Mouse (Mus musculus): ENCODE data around the gene Izumo4.

Izumo4 gene

DNA sequence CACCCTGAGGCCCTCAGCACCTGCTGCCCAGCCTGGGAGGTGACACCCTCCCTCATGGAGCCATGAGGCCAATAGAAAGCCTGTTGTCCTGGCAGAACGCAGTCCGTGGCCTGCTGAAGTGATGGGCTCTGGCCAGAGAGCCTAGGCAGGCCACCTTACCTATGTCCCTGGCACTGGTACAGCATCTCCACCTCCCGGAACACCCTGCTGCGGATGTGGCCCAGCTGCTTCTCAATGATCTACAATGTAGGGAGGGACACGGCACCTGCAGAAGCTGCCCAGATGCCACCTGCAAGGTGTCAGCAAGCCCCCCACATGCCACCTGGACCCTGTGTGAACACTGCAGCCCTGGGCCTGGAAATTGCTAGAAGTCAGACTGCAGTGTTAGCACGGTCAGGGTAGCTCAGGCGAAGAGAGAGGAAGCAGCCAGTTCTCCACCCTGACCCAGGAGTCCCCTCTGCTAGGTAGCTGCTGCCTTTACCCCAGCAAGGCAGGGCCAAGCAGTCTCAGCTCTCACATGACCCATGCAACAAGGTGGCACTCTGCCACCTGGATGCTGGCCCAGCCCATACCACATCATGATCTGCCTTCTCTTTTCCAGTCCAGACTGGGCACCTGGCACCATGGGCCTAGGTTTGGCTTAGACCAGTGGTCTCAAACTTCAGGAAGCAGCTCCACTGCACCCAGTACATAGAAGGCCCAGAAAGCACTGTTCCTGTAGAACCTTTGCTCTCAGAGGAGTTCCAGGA lies 32.1 kb upstream of the Izumo4 start:
- in situ Hi-C loops (cut with MboI, MseI) = no loop called here

DNA sequence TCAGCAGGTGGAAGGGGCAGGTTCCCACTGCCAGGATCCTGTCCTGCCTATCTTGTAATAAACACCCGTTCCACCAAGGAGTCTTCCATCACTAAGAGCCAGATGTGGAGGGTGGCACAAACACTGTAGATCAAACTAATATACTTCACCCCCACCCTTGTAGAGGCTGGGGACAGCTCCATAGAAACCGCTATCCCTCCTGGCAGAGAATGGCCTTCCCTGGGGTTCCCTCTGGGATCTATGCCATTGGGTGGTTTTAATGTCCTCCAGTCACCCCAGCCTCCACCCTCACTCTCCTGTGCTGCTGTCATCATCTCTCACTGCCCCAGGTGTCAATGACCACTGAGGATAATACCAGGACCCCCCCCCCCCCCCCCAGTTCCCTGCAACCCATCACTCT lies 31.5 kb upstream of the Izumo4 start:
- in situ Hi-C loops (cut with MboI, MseI) = no loop called here

DNA sequence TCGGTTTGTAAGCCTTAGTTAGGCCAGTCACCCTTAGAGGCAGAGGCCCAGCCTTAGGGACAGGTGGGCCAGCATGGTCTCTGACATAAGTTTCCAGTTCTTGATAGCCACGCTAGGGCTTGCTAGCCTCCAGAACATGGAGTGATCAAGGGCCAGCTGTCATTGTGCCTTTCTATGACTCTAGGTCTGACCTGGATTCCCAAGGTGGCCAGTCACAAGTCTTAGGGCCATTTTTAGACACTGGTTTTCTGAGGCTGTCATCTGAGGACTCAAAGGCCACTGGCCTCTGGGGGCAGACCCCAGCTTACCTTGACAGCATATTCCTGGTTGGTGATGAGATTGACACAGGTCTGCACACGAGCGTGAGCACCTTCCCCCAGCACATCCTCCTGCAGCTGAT lies 30.7 kb upstream of the Izumo4 start:
- in situ Hi-C loops (cut with MboI, MseI) = no loop called here

DNA sequence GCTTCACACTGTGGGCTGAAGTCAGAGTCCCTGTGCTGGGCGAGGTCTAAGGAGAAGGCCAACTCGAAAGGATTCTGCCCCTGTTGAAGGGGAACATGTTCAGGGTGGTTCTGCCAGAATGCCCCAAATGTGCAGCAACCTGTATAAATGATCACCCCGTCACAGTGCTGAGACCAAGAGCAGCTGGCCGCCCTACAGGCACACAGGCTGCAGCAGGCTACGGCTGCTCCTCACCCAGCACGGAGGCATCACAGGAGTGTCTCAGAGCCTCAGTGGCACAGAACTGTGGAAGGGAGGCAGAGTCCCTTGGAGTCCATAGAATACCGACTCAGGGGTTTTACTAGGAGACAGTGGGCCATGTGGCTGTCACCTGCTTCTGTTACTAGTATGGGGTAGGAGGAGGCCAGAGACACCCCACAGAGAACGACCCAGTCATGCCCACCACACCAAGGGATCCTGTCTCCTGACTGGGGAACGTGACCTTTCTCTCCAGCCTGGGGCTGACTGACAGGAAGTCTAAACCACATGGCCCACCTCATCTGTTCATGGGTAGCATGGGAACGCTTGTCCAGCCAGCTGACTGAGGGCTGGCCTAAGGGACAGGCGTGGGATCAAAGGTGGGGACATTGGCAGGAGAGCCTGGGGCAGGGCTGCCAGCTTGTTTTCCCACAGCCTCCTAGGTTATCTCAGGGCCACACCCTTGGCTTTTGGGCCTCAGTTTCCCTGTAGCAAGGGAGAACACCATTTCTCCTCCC lies 29.9 kb upstream of the Izumo4 start:
- in situ Hi-C loops (cut with MboI, MseI) = no loop called here

DNA sequence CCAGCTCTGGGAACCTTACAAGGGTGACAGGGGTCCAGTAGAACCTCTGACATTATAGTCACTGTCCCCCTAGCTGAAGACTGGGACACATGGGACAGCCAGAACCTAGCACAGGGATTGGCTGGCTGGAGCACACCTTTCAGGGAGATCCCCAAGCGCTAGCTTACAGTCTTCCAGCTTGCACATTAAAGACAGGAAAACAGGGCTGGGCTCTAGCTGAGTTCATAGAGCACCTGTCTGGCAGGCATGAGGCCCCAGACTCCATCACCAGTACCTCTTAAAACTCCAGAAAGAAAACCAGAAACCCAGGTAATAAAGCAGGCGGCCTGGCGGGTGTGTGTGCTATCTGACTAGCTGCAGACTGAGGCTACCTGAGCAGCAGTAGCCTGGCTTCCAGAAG lies 28.3 kb upstream of the Izumo4 start:
- in situ Hi-C loops (cut with MboI, MseI) = no loop called here

DNA sequence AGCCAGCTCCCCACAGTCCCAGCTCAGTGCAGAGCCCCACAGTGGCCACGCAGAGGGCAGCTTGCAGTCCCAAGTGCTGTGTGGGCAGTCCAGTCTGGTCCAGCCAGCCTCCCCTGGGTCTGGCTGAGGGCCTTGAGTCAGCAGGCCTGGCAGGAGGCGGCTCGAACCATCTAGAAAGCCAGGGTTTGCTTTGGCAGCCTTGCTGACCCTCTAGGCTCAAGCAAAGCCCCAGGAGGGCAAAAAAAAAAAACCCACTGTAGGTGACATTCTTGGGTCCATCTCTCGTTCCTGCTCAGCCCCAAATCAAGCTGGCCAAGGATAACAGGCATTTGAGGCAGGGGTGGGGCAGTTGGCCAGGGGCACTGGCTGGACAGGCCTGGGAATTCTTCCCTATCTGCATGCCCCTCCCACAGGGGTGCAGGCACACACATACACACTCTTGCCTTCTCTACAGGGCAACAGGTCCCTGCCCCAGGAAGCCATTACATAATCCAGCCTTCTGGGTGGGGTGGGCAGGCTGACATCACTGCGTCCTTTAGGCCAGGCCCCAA lies 27.7 kb upstream of the Izumo4 start:
- in situ Hi-C loops (cut with MboI, MseI) = no loop called here

DNA sequence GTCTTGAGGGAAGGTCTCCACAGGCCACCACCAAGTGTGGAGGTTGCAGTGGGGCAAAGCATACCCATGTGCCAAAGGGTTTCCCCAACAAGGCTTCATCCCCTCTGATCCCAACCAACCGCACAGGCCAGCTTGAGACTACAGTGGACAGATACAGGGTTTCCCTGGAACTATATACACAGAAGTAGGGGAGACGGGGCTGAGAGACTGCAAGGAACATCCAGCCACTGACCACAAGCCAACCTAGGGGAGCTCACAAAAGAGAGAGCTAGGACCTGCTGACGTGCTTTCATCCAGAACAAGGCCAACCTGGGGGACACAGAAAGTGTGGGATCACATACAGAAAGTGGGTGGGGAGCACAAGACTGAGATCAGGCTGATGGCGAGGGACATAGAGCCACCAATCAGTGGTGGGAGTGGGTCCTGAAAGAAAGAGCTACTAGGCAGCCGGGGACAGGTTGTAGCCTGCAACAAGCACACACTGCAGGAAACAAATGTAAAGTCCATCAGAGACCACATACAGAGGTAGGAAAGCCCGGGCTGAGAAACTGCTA lies 27.1 kb upstream of the Izumo4 start:
- in situ Hi-C loops (cut with MboI, MseI) = no loop called here

DNA sequence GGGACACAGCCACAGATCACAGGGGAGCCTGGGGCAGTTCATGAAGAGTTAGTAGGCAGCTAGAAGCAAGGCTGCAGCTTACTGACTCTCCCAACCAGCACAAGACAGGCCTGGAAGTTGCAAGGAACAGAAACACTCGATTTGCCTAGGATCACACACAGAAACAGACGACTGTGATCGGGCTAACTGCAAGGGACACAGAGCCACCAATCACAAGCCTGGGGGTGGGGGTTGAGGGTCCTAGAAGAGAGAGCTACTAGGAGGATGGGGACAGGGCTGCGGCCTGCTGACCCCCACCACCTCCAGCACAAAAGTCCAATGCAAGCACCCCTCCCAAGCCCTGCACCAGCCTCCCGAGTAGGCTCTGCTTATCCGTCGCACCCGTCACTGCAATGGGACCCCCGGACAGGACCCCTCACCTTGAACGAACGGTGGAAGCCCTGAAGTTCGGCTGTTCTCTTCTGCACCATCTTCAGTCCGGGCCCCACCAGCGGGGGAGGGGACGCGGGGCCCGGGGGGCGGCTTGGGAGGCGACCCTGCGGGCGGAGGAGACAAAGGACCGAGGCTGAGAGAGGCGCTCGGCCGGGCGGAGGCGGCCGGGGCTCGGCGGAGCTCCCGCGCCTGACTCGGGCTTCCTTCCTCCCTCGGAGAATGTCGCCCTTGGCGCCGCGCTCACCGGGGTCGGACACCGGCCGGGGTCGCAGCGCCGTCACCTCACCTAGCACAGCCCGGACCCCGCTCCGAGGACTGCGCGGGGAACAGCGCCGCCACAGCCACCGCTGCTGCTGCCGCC lies 26.4 kb upstream of the Izumo4 start:
- in situ Hi-C loops (cut with MboI, MseI) = no loop called here

DNA sequence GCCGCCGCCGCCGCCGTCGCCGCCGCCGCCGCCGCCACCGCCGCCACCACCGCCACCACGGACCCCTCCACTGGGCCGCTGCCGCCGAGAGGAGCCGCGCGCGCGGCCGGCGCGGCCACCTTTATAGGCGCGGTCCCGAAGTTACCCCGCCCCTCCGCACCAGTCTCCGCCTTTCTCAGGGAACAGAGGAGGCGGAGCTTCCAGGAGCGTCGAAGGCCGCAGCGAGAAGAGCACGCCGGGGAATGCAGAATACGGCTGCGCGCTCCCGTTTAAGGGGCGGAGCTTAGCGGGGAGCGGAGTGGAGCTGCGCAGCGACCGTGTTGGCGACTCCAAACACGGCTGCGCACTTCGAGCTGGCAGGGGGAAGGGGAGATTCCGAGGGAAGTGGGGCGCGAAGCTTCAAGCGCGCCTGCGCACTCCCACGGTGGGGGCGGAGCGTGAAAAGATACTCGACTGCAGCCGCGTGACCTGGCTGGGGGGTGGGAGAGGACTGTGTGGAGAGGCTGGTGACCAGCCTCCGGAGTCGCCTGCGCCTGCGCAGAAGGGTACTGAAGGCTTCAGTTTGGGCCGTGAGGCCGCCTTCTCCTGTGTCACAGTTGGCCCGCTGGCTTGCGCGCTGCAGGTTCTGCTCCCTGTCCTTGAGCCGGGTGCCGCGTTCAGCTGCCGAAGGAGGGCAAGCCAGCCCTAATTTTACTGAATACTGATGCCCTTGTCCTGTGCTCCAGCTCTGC lies 25.6 kb upstream of the Izumo4 start:
- in situ Hi-C loops (cut with MboI, MseI) = no loop called here

DNA sequence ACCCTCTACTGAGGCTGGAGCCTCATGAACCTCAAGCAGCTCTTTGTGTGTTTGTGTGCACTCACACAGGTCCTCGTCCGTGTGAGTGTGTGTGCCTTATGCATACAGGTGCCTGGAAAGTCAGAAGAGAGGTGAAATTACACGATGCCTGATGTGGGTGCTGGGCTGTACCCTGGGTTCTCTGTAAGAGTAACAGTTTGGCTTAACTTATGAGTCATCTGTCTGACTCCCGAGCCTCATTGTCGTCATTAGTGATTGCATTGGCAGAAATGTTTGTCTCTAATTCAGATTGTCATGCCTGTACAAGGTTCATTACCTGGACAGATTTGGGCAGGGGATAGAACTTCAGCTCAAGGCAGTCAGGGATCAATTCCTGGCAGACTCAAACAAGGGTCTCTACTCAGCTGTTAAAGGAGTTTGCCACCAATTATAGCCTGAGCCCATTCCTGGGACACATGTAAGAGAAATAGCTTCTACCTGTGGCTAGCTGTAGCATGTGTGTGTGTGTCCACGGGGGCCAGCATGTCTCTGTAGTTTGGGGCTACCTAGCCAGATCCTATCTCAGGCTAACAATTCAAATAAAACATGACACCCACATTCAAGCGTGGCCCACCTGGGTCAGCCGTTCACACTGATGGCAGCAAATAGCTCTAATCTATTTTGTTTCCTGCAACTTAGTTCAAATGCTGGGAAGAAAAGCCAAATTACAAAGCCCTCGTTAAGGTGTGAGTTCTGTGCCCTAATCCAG lies 24.7 kb upstream of the Izumo4 start:
- in situ Hi-C loops (cut with MboI, MseI) = no loop called here

DNA sequence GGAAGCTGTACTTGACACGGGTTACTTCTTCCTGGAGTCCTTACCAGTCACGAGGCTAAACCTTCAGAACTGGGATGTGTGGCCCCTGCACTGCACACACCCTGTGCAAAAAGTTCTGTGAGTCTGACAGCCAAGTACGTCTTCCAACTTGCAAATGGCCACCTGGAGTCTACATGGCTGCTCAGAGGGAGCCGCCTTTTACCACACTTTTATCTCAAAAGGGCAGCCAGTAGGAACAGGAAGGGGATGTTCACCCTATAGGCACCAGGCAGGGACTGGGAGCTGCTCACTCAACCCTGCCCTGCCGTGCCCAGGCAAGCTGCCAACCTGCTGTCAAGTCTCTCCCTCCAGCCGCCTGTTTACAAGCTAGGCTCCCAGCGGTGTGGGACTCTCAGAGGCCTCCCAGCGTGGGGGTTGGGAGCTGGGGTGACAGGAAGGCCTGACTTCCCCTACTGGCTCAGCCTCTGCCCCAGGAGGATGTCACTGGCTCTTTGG lies 24.0 kb upstream of the Izumo4 start, which contains the start of gene Mknk2:
Mknk2 (minus strand) TSS at position 171 of the 495 bp plus-strand sequence.
- in situ Hi-C loops (cut with MboI, MseI) = no loop called here

DNA sequence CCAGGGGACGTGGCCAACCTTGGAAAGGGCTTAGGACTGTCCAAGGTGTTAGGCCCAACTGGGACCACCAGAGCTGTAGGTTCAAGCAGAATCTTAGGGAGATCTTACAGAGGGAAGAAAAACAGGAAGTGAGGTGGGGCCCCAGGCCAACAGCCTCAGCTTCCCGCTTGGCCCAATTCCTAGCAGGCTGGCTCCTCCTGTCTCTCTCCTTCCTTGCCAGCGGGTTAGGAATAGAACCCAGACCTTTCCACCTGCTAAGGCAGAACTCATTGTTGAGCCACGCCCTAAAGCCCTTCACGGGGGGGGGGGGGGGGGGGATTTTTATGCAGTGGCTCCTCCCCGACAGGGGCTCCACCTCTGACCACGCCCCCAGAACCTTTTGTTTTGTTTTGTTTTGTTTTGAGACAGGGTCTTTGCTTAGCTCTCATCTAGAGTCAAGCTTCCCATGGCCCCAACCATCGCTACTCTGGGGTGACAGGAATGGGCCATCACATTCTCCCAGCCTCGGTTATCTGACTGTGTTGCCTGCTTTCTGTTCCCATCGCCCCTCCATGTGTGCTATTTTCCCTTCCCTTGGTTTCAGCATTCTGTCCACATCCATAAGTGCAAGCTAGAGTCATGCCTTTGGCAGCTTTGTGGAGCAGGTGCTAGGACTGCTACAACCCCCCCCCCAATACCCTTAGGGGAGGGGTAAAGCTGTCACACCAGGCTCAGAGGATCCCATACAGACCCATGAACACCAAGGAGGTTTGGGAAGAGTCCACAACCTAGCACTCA lies 23.2 kb upstream of the Izumo4 start:
- in situ Hi-C loops (cut with MboI, MseI) = no loop called here

DNA sequence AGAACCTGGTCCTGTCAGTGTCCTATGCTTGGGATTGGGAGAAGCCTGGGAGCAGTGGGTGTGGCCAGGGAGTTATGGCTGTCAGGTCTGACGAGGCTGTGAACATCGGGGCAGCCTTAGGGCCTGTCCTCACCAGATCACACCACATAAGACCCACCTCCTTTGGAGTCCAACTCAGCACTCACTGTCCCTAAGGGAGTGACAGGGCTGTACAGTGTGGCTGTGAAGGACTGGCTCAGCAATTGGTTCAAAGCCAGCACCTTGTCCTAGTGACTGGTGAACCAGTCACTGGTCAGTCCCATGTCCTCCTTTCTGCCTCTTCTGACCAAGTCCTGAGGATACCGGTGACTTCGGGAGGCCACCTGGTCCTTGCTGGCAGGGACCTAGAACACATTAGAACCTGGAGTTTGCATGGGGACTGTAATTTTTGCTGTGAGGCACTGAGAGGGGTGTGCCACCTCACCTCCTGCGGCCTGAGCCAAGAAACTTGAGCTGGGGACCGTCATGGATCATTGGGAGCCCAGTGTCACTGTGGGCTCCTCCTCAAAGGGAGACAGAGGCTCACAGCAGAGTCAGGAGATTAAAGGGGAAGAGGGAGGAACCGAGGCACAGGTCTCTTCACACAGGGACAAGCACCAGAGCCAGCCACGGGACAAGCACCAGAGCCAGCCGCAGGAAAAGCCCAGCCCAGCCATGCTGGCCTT lies 22.3 kb upstream of the Izumo4 start:
- in situ Hi-C loops (cut with MboI, MseI) = loop anchor here (5.0 kb wide), 1 partner anchor 102 kb away; the partner anchor contains the start of gene Klf16

DNA sequence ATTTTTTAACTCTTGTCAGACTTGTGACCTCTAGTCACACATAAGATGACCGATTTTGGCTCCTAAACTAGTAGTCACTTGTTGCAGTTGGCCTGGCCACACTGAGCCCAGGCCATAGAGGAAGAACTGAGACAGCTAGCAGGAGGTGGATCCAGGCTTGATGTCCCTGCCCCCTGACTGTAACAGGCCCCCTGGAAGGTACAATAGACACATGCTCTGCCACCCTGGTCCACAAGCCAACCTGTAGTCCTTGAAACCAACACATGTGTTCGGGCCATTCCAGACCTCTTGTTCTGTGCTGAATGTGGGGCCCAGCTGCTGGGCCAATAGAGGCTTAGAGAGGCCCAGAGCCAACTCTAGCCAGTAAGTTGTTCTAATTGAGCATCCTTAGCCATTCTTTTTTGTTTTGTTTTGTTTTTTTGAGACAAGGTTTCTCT lies 21.7 kb upstream of the Izumo4 start:
- in situ Hi-C loops (cut with MboI, MseI) = loop anchor here (5.0 kb wide), 1 partner anchor 103 kb away; the partner anchor contains the start of gene Klf16

DNA sequence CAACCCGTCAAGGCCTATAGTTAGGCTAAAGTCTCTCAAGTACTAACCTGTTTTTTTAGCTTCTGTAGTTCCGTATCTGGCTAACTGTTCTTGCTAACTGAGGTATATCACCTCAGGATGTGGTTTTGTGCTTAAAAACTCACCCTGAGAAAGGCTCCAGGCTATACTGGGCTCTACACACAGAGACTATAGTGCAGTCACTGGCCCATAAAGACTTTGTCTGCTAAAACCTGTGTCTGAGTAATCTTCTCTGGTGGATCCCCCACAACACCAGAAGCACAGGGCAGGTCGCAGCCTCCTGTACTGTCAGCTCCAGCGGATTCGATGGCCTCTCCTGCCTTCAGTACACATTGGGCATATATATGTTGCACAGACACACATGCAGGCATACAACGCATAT lies 20.0 kb upstream of the Izumo4 start:
- in situ Hi-C loops (cut with MboI, MseI) = loop anchor here (5.0 kb wide), 1 partner anchor 105 kb away; the partner anchor contains the start of gene Klf16

DNA sequence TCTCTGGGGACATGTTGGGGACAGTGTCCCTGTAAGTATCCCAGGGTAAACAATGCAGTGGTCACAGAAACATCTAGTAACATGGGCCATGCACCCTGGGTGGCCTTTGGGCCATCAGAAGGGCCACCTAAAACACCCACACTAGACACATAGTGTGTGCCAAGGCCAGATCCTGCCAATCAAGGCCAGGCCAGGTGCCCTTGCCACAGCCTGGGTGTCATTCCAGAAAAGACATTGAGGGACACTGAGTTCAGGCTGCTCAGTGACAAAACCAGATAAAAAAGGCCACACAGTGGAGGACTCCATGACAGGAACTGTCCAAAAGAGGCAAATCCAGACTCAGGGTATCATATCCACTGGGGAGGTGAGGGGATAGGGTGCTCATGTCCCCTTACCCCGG lies 18.3 kb upstream of the Izumo4 start:
- in situ Hi-C loops (cut with MboI, MseI) = loop anchor here (5.0 kb wide), 1 partner anchor 106 kb away; the partner anchor contains the start of gene Klf16

DNA sequence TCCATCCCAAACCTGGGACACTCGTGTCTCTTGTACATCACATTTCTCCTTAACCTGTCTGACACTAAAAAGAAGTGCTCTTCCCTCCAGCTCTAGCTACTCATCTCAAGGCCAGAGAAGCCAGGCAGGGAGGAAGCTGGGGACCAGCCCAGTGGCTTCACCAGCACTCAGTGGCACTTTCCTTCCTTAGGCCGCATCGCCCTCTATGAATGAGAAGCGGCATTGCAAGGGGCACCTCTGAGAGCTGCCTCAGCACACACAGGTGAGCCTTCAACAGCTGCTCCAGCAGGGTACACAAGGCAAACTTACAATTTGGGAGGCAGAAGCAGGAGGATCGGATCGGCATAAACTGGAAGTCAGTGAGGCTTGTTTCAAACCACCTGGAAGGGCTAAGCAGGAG lies 17.8 kb upstream of the Izumo4 start:
- in situ Hi-C loops (cut with MboI, MseI) = loop anchor here (5.0 kb wide), 1 partner anchor 107 kb away; the partner anchor contains the start of gene Klf16

DNA sequence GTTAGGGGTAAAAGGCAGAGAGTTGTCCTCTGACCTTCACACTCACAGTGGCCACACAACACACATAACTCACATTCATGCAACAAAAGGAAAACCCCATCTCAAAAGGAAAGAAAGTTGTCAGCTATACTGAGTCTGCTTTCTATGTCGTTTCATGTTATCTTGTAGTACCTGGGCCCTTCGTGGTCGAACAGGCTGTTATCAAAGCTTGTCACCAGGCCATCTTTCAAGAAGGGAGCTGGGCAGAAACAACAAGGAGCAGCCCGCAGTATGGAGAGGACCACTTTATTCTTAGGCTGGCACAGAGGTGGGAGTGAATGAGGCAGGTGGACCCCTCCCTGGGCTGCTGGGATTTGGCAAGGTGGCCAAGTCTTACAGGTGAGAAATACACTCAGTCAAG lies 17.0 kb upstream of the Izumo4 start:
- in situ Hi-C loops (cut with MboI, MseI) = loop anchor here (5.0 kb wide), 2 partner anchors 58 to 108 kb away; partner anchors contain the start of gene Klf16

Data from regulatory T cell (primary cell).